Mouse (Mus musculus): Measurements from ENCODE around the gene Fbrsl1.

Gene Fbrsl1

DNA sequence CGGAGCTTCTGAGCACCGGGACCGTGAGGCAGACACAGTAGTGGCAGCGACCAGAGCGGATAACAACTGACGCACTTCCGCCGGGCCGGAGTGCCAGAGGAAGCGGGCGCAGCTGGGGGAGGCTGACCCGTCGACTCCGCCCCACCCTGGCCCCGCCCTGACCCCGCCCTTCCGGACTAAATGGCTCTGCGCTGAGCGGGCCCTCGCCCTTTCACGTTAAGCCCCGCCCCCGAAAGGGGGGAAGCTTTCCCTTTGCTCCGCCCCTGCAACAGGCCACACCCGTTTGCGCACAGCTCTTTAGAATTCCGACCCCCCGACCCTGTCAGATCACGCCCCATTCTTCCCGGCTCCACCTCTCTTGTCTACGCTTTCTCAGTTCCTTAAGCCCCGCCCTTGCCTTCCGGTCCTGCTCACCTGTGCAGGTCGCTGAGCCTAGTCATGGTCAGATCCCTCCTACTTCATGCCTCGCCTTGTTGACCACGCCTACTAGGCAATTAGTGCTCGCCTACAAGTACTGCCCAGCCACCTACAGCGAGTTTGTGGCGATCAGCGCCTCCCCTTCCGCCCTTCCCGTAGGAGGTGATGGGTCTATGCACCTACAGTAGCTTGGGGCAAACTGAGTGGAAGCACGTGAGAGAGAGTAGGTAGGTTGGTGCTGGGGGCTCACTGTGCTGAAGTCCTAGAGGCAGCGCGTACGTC is at the start of gene Fbrsl1:
Gene Fbrsl1 (minus strand): TSS at position 68 of the 699 bp plus-strand sequence.
- peak; percentile 84 for DNase-seq (ENCODE audit: low spot score)

- no peak for DNase-seq (ENCODE audit: low spot score)
Observed at GRCm38 (mm10) chr5:110498071-110498470, 49.8 kb upstream of the Fbrsl1 start.

DNA sequence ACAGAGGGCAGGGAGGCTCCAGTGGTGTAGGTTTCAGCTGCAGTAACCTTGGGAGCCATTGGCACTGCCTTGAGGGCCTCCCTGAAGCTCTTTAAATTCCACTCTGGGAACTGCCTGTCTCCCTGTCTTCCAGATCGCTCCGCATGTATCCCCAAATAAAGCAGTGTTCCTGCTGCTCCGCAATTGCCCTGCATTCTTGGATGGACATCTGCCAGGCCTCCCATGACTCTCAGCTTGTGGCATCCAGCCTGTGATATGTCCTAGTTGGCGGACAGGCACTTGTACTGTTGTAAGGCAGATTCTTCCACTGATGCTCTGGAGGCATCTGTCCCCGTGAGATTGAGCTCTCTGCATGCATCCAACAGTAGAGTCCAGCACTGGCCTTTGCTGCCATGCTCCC is 49.3 kb upstream of the Fbrsl1 start:
- no peak for DNase-seq (ENCODE audit: low spot score)

DNA sequence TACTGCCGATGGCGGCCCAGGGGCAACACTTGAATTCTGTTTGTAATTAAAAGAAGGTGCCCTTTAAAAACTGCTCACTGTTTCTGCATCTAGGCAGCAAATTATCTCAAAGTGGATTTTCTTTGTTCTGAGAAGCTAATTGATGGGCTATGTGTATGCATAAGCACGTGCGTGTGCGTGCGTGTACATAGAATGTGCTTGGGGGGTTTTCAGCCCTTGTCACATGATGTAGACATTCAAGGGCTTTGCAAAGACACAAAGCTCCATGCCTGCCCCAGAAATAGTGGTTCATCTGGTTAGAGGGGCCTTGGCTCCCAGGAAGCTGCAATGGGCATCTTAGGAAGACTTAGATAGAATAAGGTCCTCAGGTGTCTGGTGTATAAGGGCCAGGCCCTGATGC is 46.7 kb upstream of the Fbrsl1 start:
- no peak for DNase-seq (ENCODE audit: low spot score)

- DNase-seq (ENCODE audit: low spot score) = no peak
Observed at GRCm38 (mm10) chr5:110494396-110494795, 46.1 kb upstream of the Fbrsl1 start.

DNA sequence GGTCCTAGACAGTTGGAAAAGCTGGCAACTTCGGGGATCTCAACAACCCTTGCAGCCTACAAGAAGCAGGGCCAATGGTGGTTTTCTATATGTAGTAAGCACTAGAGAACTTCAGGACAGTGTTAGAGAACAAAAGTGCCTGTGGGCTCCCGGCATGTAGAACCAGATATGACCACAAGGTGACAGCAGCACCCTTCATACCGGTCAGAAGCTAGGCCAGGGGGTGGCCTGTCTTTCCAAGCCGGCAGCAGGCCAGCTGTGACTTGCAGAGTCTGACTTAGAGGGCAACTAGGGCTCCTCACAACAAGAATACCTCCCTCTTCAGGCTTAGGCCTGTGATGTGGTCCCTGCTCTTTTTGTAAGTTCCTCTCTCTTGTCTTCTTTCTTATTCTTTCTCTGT is 45.5 kb upstream of the Fbrsl1 start:
- peak; percentile 47 for DNase-seq (ENCODE audit: low spot score)

DNA sequence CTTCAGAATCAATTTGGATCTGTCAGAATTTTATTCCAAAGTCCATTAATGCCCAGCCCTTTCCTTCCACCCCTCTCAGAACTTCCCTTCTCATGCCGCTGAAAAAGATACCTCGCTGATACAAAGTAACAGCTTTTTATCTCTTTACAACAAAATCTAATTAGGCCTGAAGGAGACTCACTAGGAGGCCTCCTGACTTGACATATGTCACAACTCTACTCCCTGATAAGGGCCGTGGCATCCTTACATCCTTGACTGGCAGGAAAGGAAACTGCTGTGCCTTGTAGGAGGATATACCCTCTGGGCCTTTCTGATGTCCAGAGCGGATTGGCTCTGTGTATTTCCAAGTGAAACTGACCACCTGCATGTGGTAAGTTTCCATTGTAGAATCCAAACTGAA is 41.3 kb upstream of the Fbrsl1 start:
- DNase-seq (ENCODE audit: low spot score) = no peak

DNA sequence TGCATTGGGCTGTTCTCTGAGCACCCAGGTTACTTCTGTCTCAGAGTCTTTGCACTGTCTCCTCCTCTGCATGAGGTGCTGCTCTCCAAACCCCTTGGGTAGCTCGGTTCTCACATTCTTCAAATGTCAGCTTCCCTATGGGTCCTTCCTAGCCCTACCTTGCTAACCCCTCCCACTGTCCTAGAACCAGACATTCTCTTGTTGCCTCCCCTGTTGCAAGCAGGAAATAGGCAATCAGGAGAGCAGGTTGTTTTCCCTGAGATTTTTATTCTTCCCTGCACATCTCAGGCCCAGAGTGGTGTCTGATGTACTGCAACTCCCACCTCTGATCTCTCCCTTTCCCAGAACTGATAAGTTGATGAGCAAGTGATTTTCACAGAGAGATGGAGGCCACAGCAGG is 39.6 kb upstream of the Fbrsl1 start:
- DNase-seq (ENCODE audit: low spot score) = no peak

GRCm38 (mm10) chr5:110486674-110487334 is 38.5 kb upstream of the Fbrsl1 start:
- no peak for DNase-seq (ENCODE audit: low spot score)

- DNase-seq (ENCODE audit: low spot score) = no peak
Observed at GRCm38 (mm10) chr5:110484711-110485110, 36.4 kb upstream of the Fbrsl1 start.

- no peak for DNase-seq (ENCODE audit: low spot score)
Observed at GRCm38 (mm10) chr5:110479228-110479627, 30.9 kb upstream of the Fbrsl1 start.

GRCm38 (mm10) chr5:110474156-110474555 is 25.9 kb upstream of the Fbrsl1 start:
- DNase-seq (ENCODE audit: low spot score) = no peak

- DNase-seq (ENCODE audit: low spot score) = no peak
Observed at GRCm38 (mm10) chr5:110472834-110473233, 24.5 kb upstream of the Fbrsl1 start.

GRCm38 (mm10) chr5:110471981-110472476 is 23.7 kb upstream of the Fbrsl1 start:
- no peak for DNase-seq (ENCODE audit: low spot score)

GRCm38 (mm10) chr5:110471285-110471684 is 23.0 kb upstream of the Fbrsl1 start:
- DNase-seq (ENCODE audit: low spot score) = no peak

DNA sequence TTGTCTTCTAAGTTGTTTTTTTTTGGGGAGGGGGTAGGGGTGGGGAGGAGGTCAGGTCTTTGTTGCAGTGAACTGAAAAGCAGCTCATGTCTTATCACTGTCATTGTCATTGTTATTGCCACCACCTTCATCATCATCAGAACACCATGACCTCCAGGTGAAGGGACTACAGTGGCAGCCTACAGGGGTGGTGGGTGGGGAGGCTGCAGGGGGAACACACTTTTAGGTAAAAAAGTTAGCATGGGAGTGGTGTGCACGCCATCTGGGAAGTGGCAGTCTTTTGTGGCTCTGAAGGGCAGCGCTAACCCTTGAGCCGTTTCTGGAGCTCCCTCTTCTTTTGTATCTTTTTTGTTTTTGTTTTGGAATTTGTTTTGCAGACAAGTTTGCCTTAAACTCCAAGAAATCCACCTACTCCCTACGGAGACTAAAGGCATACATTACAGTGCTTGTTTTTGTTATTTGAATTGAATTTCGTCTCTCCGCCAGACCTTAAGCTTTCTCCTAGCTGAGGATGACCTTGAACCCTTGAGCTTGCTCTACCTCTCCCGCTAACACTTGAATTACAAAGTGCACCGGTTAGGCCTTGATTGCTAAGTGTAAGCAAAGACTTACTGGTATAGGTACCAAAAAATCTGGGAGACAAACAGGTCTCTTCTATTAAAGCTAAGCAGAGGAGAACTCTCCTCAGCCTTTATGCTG is 21.1 kb upstream of the Fbrsl1 start:
- DNase-seq (ENCODE audit: low spot score) = no peak

- DNase-seq (ENCODE audit: low spot score) = no peak
Observed at GRCm38 (mm10) chr5:110468296-110468695, 20.0 kb upstream of the Fbrsl1 start.

- no peak for DNase-seq (ENCODE audit: low spot score)
Observed at GRCm38 (mm10) chr5:110467725-110468124, 19.4 kb upstream of the Fbrsl1 start.

- DNase-seq (ENCODE audit: low spot score) = no peak
Observed at GRCm38 (mm10) chr5:110466531-110467424, 18.5 kb upstream of the Fbrsl1 start.

GRCm38 (mm10) chr5:110462646-110463045 is 14.3 kb upstream of the Fbrsl1 start:
- DNase-seq (ENCODE audit: low spot score) = no peak

DNA sequence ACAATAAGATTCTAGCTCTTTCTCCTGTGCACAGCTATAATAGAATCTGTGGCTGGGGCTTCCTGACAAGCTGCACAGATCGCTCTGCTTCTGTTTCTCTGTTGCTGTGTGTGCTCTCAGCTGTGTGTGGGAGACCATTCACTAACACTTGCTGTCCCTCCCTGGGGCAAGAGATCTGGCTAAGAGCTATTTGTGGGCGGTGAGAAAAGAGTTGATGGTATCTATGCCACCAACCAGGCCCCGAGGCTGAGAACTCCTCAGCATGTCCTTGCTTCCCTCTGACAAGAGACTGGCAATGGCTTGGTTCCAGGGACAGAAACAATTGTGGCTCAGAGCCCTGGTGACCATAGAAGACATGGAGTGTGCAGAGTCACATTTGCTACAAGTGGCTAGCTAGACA is 10.6 kb upstream of the Fbrsl1 start:
- DNase-seq (ENCODE audit: low spot score) = no peak

GRCm38 (mm10) chr5:110455272-110455671 is 7.0 kb upstream of the Fbrsl1 start:
- DNase-seq (ENCODE audit: low spot score) = no peak

All from layer of hippocampus, adult 9-10 months (tissue).